Mouse (Mus musculus): ENCODE measurements at regions not wholly inside any gene's neighbourhood (a gene's known extent, or its start where the extent isn't known, plus 50 kb on each side); places are given as distances from the start of the nearest gene placed in this dataset.

- TF ChIP-seq CTCF (IDR thresholded peaks at IDR 0.05; ENCODE audit: low read depth, low read length) (no peak), TAL1 (conservative IDR thresholded peaks at IDR 0.05; ENCODE audit: low read depth, low read length) (no peak), GATA1 (IDR thresholded peaks at IDR 0.05; ENCODE audit: borderline replicate concordance, low read length) (no peak), POLR2AphosphoS5 (IDR thresholded peaks at IDR 0.05; ENCODE audit: insufficient replicate concordance, low read depth, low read length) (no peak), GATA2 (IDR thresholded peaks at IDR 0.05; ENCODE audit: borderline replicate concordance, low read depth, low read length) (no peak)
Observed at GRCm38 (mm10) chr10:44702108-44702507, 173.8 kb upstream of the Prdm1 start.
